Mouse (Mus musculus) stomach, embryonic 14.5 days (tissue): ENCODE measurements around the gene Arhgef3. TPM values are rescaled to one million over a fixed set of nuclear protein-coding genes. Genes with fewer than 3 reads are reported as not detected.

Experiments
- ATAC-seq: fragments of 200-750 bp; cut with Nextera tagmentation; 2 replicates; pipeline ENCODE4 v1.8.0; 2017; ENCODE audit warnings: low read depth, moderate TSS enrichment; ENCODE audit not compliant: insufficient number of reproducible peaks, insufficient read depth, low FRiP score
- H3K27ac ChIP-seq: fragments of 300-500 bp; sonication (generic); 2 replicates; pipeline ENCODE4 v1.5.1; 2014; ENCODE audit warnings: mild to moderate bottlenecking, low read length, moderate library complexity, mixed read lengths
- H3K27me3 ChIP-seq: fragments of 300-500 bp; sonication (generic); 2 replicates; pipeline ENCODE4 v1.6.1; 2014; ENCODE audit warnings: low read length, control low read depth, mixed read lengths; ENCODE audit not compliant: control insufficient read depth, insufficient read depth
- H3K36me3 ChIP-seq: fragments of 300-500 bp; sonication (generic); 2 replicates; pipeline ENCODE4 v1.6.1; 2014; ENCODE audit warnings: mild to moderate bottlenecking, control low read depth, low read length, moderate library complexity, mixed read lengths; ENCODE audit not compliant: control insufficient read depth, insufficient read depth
- H3K4me1 ChIP-seq: fragments of 300-500 bp; sonication (generic); 2 replicates; pipeline ENCODE4 v1.6.1; 2014; ENCODE audit warnings: low read length, control low read depth, mixed read lengths; ENCODE audit not compliant: control insufficient read depth, insufficient read depth
- H3K4me2 ChIP-seq: fragments of 300-500 bp; sonication (generic); replicated peaks from 2 replicates; pipeline ENCODE4 v1.6.1; 2014; ENCODE audit warnings: low read depth, low read length, control low read depth
- H3K4me3 ChIP-seq: fragments of 300-500 bp; sonication (generic); 2 replicates; pipeline ENCODE4 v1.5.1; 2014; ENCODE audit warnings: low read depth, low read length, control low read depth
- H3K9ac ChIP-seq: fragments of 300-500 bp; sonication (generic); replicated peaks from 2 replicates; pipeline ENCODE4 v1.6.1; 2014; ENCODE audit warnings: low read depth, mild to moderate bottlenecking, control low read depth, low read length, moderate library complexity, mixed read lengths
- H3K9me3 ChIP-seq: fragments of 300-500 bp; sonication (generic); 2 replicates; pipeline ENCODE4 v1.6.1; 2016; ENCODE audit warnings: low read depth, low read length, control low read depth; ENCODE audit not compliant: control insufficient read depth
- WGBS: fragments of 180-500 bp; shearing (Covaris S2); extraction: QIAGEN DNeasy Blood & Tissue Kit; methylation state at CpG from one replicate; pipeline ENCODE4 v1.1.7; 2014; 5-methylcytosine and 5-hydroxymethylcytosine counted together
- microRNA-seq: library from miRNA; unstranded; fragments of <30 nt; microRNA quantifications from one replicate; pipeline ENCODE4, GENCODE M21; 2016
- polyA plus RNA-seq: library from polyadenylated mRNA; unstranded; fragments of >200 nt; fragmentation: Nextera tagmentation; extraction: Ambion mirVana; gene quantifications from 2 replicates; pipeline ENCODE4 v1.2.1, GENCODE M21; 2014

Gene Arhgef3
- polyA plus RNA-seq, 1 experiment from 2014 or later = 16.4 TPM

GRCm38 (mm10) chr14:27432064-27432463, 317.4 kb downstream of the Arhgef3 start:
- Histone ChIP-seq H3K9ac (no peak overlapping the region), H3K27me3 (no peaks in the 10 kb centered on the region), H3K36me3 (peaks cover 3% of the 10 kb centered on the region; the same call in 1 of the 2 replicates), H3K27ac (no peak overlapping the region), H3K4me2 (no peak overlapping the region), H3K4me3 (no peak overlapping the region), H3K9me3 (peaks cover 11% of the 10 kb centered on the region), H3K4me1 (no peaks in the 10 kb centered on the region)
- whole genome bisulfite sequencing = 99% methylated on average over 2 of the region's 2 CpGs
- ATAC-seq = no peak

GRCm38 (mm10) chr14:27436116-27436515, 321.4 kb downstream of the Arhgef3 start:
- Histone ChIP-seq H3K36me3 (peaks cover 6% of the 10 kb centered on the region; the same call in 1 of the 2 replicates), H3K27me3 (no peaks in the 10 kb centered on the region), H3K9me3 (no peaks in the 10 kb centered on the region), H3K27ac (no peak overlapping the region), H3K4me2 (no peak overlapping the region), H3K4me3 (no peak overlapping the region), H3K4me1 (no peaks in the 10 kb centered on the region), H3K9ac (no peak overlapping the region)
- ATAC-seq = no peak
- 95% methylated on average over 1 of the region's 1 CpGs for WGBS

- Histone ChIP-seq H3K4me3 (no peak overlapping the region), H3K4me1 (no peaks in the 10 kb centered on the region), H3K9ac (no peak overlapping the region), H3K27ac (no peak overlapping the region), H3K36me3 (peaks cover 6% of the 10 kb centered on the region; the same call in 1 of the 2 replicates), H3K9me3 (no peaks in the 10 kb centered on the region), H3K4me2 (no peak overlapping the region), H3K27me3 (no peaks in the 10 kb centered on the region)
- 89% methylated on average over 3 of the region's 3 CpGs for WGBS
- ATAC-seq = no peak
Measured at GRCm38 (mm10) chr14:27436826-27437225, 322.1 kb downstream of the Arhgef3 start.

- Histone ChIP-seq H3K27me3 (no peaks in the 10 kb centered on the region), H3K9me3 (no peaks in the 10 kb centered on the region), H3K4me2 (no peak overlapping the region), H3K9ac (no peak overlapping the region), H3K4me1 (no peaks in the 10 kb centered on the region), H3K27ac (no peak overlapping the region), H3K36me3 (peaks cover 25% of the 10 kb centered on the region), H3K4me3 (no peak overlapping the region)
- ATAC-seq = no peak
Measured at GRCm38 (mm10) chr14:27440921-27441320, 326.2 kb downstream of the Arhgef3 start.

- no peaks in the 10 kb centered on the region for H3K9me3 ChIP-seq
- WGBS = 89% methylated on average over 2 of the region's 2 CpGs
- ATAC-seq = no peak
- no peak overlapping the region for H3K27ac ChIP-seq
- H3K9ac ChIP-seq = no peak overlapping the region
- H3K4me1 ChIP-seq = no peaks in the 10 kb centered on the region
- no peak overlapping the region for H3K4me3 ChIP-seq
- no peak overlapping the region for H3K4me2 ChIP-seq
- H3K36me3 ChIP-seq = peaks cover 38% of the 10 kb centered on the region
- H3K27me3 ChIP-seq = no peaks in the 10 kb centered on the region
Measured at GRCm38 (mm10) chr14:27444851-27445281, 330.2 kb downstream of the Arhgef3 start.

- H3K4me1 ChIP-seq = no peaks in the 10 kb centered on the region
- no peak overlapping the region for H3K4me3 ChIP-seq
- 84% methylated on average over 4 of the region's 4 CpGs for WGBS
- no peaks in the 10 kb centered on the region for H3K27me3 ChIP-seq
- H3K9me3 ChIP-seq = no peaks in the 10 kb centered on the region
- no peak overlapping the region for H3K9ac ChIP-seq
- ATAC-seq = no peak
- H3K27ac ChIP-seq = no peak overlapping the region
- no peak overlapping the region for H3K4me2 ChIP-seq
- H3K36me3 ChIP-seq = peaks cover 35% of the 10 kb centered on the region
Measured at GRCm38 (mm10) chr14:27446963-27447362, 332.3 kb downstream of the Arhgef3 start.

Small RNAs within 50 kb of the gene (microRNA-seq; reads per million reads assigned to microRNA genes)
- gene Gm23633 = not detected

Other genes starting within 250 kb of the Arhgef3 start
- not detected in 2 replicates for gene Asb14, start 220.3 kb upstream of the Arhgef3 start, polyA plus RNA-seq
- 61.3 and 63.4 TPM in 2 replicates for gene Appl1, start 143.7 kb upstream of the Arhgef3 start, polyA plus RNA-seq
- not detected in 2 replicates for gene Hesx1, start 120.5 kb upstream of the Arhgef3 start, polyA plus RNA-seq
- gene Il17rd, start 76.0 kb upstream of the Arhgef3 start, polyA plus RNA-seq = 4.0 and 5.2 TPM in 2 replicates